Mouse (Mus musculus): ENCODE data around the gene Hist1h2ac. TPM values are rescaled to one million over a fixed set of nuclear protein-coding genes. Genes with fewer than 3 reads are reported as not detected.
"Not testable (repeated sequence)": the region's sequence is repeated elsewhere in the genome, so short reads cannot be mapped to it uniquely, and the experiment has no call there.

Gene Hist1h2ac
- 1 to 10 TPM; 2.0 to 2.5 TPM for total RNA-seq (2021)
- 0.34 and 0.87 TPM in 2 replicates for polyA plus RNA-seq (2012; rRNA removed)
- long read RNA-seq: 0 reads

GRCm38 (mm10) chr13:23683755-23684281 lies at the start of gene Hist1h2ac, which contains the start of gene Hist1h2bc:
Gene Hist1h2ac, minus strand, starts transcription at chr13:23683948.
Gene Hist1h2bc, plus strand, starts transcription at chr13:23684199.
- DNase-seq: peak; percentile 91

- peak; percentile 41 for DNase-seq
Observed at GRCm38 (mm10) chr13:23732156-23732804, 48.5 kb upstream of the Hist1h2ac start.

GRCm38 (mm10) chr13:23730479-23730878 lies 46.7 kb upstream of the Hist1h2ac start:
- DNase-seq: peak; percentile 63

- DNase-seq: no peak
Observed at GRCm38 (mm10) chr13:23729706-23730105, 46.0 kb upstream of the Hist1h2ac start.

- no peak for DNase-seq
Observed at GRCm38 (mm10) chr13:23729192-23729525, 45.4 kb upstream of the Hist1h2ac start.

GRCm38 (mm10) chr13:23728472-23729191 lies 44.9 kb upstream of the Hist1h2ac start:
- no peak for DNase-seq

GRCm38 (mm10) chr13:23725213-23725612 lies 41.5 kb upstream of the Hist1h2ac start:
- DNase-seq: no peak

- no peak for DNase-seq
Observed at GRCm38 (mm10) chr13:23724239-23724638, 40.5 kb upstream of the Hist1h2ac start.

GRCm38 (mm10) chr13:23717593-23718245 lies 34.0 kb upstream of the Hist1h2ac start:
- not testable (repeated sequence) for DNase-seq

- no peak for DNase-seq
Observed at GRCm38 (mm10) chr13:23717176-23717575, 33.4 kb upstream of the Hist1h2ac start.

GRCm38 (mm10) chr13:23716261-23717042 lies 32.7 kb upstream of the Hist1h2ac start:
- no peak for DNase-seq

- peak; percentile 83 for DNase-seq
Observed at GRCm38 (mm10) chr13:23710374-23711089, 26.8 kb upstream of the Hist1h2ac start, which contains the start of gene Hfe. Gene Hfe, minus strand, starts transcription at chr13:23710854.

GRCm38 (mm10) chr13:23709714-23710373 lies 26.1 kb upstream of the Hist1h2ac start:
- peak; percentile 47 for DNase-seq

- no peak for DNase-seq
Observed at GRCm38 (mm10) chr13:23708654-23709053, 24.9 kb upstream of the Hist1h2ac start.

- no peak for DNase-seq
Observed at GRCm38 (mm10) chr13:23708041-23708440, 24.3 kb upstream of the Hist1h2ac start.

GRCm38 (mm10) chr13:23706771-23707170 lies 23.0 kb upstream of the Hist1h2ac start:
- DNase-seq: no peak

- DNase-seq: no peak
Observed at GRCm38 (mm10) chr13:23705751-23706356, 22.1 kb upstream of the Hist1h2ac start.

GRCm38 (mm10) chr13:23702801-23703200 lies 19.1 kb upstream of the Hist1h2ac start:
- DNase-seq: not testable (repeated sequence)

GRCm38 (mm10) chr13:23702220-23702619 lies 18.5 kb upstream of the Hist1h2ac start:
- no peak for DNase-seq
